Mouse (Mus musculus): ENCODE measurements around the gene Zranb1. TPM values are rescaled to one million over a fixed set of nuclear protein-coding genes. Genes with fewer than 3 reads are reported as not detected.
A peak's percentile ranks its signal among the peaks of the same experiment; 100 is the strongest.

The Zranb1 gene
- total RNA-seq, 1 experiment from 2014 or later = 65.4 TPM

DNA sequence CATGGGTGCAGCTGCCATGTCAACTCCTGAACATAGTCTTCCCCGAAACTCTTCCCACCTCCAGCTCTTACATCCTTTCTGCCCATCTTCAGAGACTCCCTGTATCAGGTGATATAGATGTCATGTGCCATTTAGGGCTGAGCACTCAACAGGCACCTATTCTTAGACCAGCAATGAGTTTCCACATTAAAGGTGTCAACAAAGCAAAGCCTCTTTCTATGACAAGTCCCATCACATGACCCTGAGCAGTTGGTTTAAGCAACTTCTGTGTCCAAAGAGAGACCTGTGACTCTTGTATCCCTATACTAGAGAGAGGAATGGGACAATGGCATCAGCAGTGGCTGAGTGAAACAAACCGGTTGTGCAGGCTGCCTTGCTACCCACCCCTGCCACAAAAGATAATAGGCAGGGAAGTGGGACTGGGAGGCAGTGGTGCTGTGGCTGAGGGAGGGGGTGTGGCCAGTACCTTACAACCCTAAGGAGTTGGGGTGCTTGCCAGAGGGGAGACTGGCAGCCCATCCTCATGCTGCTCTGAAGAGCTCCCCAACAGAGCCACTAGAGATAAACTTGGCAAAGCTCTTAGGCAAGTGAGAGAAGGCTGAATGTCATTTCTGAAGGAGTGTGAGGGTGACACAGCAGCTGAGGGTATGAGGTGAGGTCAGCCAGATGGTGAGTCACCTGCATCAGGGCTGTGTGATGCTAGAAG, 30.0 kb upstream of the Zranb1 start:
- no peak for ATAC-seq (replicated peaks in 1 of 2; ENCODE audit: insufficient read depth in 1 of 2, low FRiP score in 2 of 2, low TSS enrichment in 1 of 2, low read depth in 1 of 2, poor library complexity in 2 of 2, severe bottlenecking in 2 of 2)

DNA sequence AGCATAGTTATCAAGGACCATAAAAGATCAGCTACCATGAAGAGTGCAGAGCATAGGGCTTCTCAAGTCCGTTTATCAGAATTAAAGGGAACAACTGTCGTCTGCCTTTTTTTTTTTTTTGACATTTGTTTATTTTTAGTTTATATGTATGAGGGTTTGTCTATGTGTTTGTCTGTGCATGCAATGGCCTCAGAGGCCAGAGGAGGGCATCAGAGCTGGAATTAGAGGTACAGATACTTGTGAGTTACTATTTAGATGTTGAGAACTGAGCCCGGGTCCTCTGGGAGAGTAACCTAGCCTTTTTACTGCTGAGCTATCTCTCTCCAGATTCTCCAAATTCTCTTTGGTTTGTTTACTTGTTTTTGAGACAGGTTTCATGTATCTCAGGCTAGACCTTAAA, 27.1 kb upstream of the Zranb1 start:
- no peak for ATAC-seq (replicated peaks in 1 of 2; ENCODE audit: insufficient read depth in 1 of 2, low FRiP score in 2 of 2, low TSS enrichment in 1 of 2, low read depth in 1 of 2, poor library complexity in 2 of 2, severe bottlenecking in 2 of 2)

DNA sequence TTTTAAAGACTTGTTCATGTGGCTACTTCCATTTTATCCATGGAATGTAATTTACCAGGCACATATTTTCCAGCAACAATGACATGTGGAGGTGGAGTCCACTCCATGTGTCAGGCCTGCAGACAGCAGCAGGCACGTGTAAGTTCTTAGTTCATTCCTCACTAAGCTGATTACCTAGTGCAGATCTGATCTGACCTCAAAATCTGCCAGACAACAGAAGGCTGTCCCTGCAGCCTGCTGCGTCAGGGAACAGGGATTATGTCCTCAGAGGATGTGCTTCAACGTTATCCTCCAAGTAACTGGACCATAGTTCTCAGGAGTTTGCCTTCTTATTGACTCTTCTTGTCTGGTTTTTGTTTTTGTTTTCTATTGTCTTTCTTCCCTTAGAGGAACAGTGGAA, 9.0 kb upstream of the Zranb1 start:
- ATAC-seq (replicated peaks in 1 of 2; ENCODE audit: insufficient read depth in 1 of 2, low FRiP score in 2 of 2, low TSS enrichment in 1 of 2, low read depth in 1 of 2, poor library complexity in 2 of 2, severe bottlenecking in 2 of 2) = no peak

DNA sequence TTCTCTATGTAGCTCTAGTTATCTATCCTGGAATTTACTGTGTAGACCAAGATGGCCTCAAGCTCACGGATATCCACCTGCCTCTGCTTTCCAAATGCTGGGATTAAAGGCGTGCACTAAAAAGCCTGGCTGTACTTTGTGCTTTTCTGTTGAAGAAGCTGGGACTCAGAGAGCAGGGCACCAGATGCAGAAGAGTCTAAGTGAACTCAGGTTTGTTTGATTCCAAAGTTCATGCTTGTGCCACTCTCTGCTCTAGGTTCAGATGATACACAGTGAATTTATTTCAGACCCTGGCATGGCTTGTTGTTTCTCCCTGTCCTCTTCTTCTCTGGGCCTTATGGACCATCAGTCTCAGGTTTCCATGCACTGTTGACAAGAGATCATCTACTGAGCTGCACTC, 5.7 kb upstream of the Zranb1 start:
- ATAC-seq (replicated peaks in 1 of 2; ENCODE audit: insufficient read depth in 1 of 2, low FRiP score in 2 of 2, low TSS enrichment in 1 of 2, low read depth in 1 of 2, poor library complexity in 2 of 2, severe bottlenecking in 2 of 2) = no peak

DNA sequence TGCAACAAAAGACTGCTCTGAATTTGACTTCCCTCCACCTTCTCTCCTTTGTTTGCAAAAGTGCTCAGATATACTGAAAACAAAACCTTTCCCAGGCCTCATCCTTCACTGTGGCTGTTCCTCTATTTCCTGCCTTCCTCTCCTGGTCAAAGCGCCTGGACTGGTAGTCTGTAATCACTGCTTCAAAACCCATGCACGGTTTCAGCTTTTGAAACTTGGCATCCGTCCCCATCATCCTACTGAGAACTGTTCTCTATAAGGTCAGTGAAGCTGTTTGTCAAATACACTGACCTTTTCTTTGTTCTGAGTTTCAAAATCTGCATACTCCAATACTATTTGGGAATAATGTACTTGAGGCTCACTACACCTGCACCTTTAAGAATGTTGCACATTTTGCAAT, 3.7 kb upstream of the Zranb1 start:
- no peak for ATAC-seq (replicated peaks in 1 of 2; ENCODE audit: insufficient read depth in 1 of 2, low FRiP score in 2 of 2, low TSS enrichment in 1 of 2, low read depth in 1 of 2, poor library complexity in 2 of 2, severe bottlenecking in 2 of 2)

DNA sequence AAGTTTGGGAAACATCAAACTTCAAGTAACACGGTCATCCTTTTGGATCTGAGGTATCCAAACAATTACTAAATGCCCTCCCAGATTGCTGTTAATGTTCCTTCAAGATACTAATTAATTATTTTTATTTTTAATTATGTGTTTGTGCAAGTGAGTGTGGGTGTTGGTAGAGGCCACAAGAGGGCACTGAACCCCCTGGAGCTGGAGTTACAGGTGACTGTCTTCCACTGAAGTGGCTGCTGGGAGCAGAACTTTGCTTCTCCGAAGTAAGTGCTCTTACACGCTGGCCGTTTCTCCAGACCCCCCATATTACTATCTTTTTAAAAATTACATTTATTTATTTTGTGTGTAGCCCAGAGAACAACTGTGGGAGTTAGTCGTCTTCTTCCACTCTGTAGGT, 887 bp upstream of the Zranb1 start:
- ATAC-seq (replicated peaks in 1 of 2; ENCODE audit: insufficient read depth in 1 of 2, low FRiP score in 2 of 2, low TSS enrichment in 1 of 2, low read depth in 1 of 2, poor library complexity in 2 of 2, severe bottlenecking in 2 of 2) = no peak

DNA sequence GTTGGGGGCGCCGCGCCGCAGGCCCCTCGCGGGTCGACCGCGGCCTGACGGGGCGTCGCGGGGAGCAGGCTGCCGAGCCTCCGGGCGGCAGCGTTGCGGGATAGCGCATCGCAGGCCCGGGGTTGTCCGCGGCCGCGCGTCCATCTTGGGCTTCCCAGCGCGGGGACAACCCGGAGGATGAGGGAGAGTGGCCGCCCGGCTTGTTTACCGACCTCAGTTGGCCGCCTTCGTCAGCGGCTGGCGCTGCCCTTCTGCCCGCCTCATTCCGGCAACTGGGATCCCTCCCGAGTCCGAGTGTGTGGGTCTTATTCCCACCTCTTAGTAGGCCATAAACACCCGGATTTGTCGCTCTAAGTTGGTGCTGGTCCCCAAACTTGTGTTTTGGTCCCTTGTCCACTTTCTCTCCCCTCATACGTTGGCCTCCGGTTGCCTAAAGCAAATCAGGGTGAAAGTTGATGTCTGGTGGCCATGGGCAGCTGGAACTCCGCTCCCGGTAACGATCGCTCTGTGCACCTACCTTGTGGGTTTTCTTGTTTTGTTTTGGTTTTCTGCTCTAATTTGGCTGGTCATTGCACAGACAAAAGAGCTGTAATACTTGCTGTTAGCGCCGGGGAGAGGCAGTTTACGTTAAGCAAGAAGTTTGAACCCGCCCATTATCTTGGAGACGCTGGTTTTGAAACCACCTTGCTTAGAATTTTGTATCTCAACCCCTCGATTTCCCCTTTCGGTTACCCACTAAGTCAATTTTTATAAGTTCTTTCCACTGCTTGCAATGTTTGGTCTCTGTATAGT, 814 bp downstream of the Zranb1 start:
- peak; percentile 20 to 25; a peak in 3 of 4 replicates for ATAC-seq (replicated peaks in 1 of 2; ENCODE audit: insufficient read depth in 1 of 2, low FRiP score in 2 of 2, low TSS enrichment in 1 of 2, low read depth in 1 of 2, poor library complexity in 2 of 2, severe bottlenecking in 2 of 2)

DNA sequence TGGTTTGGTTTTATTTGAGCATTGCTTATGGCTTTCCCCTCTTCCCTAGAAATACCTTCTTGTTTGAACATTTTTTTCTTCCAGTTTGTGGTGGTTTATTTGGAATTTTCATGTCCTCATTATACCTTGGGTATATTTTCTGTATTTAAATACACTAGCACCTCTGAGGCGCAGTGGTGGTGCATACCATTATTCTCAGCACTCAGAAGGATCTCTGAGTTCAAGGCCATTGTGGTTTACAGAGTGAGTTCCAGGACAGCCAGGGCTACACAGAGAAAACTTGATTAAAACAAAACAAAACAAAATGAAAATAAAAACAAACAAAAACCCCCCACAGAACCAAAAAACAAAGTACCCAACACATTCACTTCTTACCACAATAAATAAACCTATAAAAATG, 2.4 kb downstream of the Zranb1 start:
- no peak for ATAC-seq (replicated peaks in 1 of 2; ENCODE audit: insufficient read depth in 1 of 2, low FRiP score in 2 of 2, low TSS enrichment in 1 of 2, low read depth in 1 of 2, poor library complexity in 2 of 2, severe bottlenecking in 2 of 2)

DNA sequence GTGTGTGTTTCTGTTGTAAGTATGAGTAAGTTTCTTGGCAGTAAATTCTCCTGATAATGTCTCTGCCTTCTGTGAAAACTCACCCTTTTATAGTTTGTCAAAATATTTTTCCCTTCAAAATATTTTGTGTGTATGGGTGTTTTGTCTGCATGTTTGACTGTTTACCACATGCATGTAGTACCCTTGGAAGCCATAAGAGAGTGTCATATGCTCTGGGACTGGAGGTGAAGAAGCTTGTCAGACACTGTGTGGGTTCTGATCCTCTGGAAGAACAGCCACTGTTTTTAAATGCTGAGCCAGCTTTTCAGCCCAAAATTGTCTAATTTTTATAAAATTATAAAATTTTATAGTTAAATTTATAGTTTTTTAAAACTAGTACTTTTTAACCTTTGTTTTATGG, 3.8 kb downstream of the Zranb1 start:
- ATAC-seq (replicated peaks in 1 of 2; ENCODE audit: insufficient read depth in 1 of 2, low FRiP score in 2 of 2, low TSS enrichment in 1 of 2, low read depth in 1 of 2, poor library complexity in 2 of 2, severe bottlenecking in 2 of 2) = no peak

DNA sequence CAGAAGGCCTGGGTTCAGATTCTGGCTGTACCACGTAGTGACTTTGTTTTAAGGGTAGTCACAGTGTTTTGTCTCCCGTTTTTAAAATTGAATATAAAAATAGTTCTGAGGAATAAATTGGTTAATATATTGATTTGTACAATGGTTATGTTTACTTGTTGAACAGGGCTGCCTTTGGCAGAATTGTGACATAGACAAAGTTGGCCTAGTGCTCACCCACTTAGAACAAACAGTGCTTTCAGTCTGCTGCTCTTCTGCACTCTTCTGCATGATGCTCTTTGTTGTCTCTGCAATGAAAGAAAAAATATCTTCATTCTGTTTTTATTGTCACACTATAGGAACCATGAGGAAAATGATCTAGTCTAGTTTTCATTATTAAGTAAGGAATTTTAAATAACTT, 8.2 kb downstream of the Zranb1 start:
- ATAC-seq (replicated peaks in 1 of 2; ENCODE audit: insufficient read depth in 1 of 2, low FRiP score in 2 of 2, low TSS enrichment in 1 of 2, low read depth in 1 of 2, poor library complexity in 2 of 2, severe bottlenecking in 2 of 2) = no peak

DNA sequence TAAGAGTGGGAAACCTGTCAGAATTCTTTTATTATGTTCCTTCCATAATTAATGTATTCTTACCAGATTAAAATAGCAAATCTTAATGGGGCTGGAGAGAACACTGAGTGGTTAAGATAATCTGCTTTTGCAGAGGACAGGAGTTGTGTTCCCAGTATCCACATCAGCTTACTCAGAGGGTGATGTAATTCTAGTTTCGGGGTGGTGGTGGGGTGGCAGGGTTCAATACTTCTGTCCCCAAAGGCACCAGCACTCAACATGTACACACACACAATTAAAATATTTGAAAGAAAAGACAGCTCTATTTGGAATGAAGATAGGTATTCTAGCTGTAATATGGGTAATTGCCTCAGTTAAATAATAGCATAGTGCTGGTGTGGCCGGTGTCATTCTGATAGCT, 9.6 kb downstream of the Zranb1 start:
- no peak for ATAC-seq (replicated peaks in 1 of 2; ENCODE audit: insufficient read depth in 1 of 2, low FRiP score in 2 of 2, low TSS enrichment in 1 of 2, low read depth in 1 of 2, poor library complexity in 2 of 2, severe bottlenecking in 2 of 2)

DNA sequence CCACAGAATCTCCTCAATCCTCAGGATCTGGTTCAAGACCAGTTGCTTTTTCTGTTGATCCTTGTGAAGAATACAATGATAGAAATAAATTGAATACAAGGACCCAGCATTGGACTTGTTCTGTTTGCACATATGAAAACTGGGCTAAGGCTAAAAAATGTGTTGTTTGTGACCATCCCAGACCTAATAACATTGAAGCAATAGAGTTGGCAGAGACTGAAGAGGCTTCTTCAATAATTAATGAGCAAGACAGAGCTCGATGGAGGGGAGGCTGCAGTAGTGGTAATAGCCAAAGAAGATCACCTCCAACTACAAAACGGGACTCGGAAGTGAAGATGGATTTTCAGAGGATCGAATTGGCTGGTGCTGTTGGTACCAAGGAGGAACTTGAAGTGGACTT, 19.0 kb downstream of the Zranb1 start:
- ATAC-seq (replicated peaks in 1 of 2; ENCODE audit: insufficient read depth in 1 of 2, low FRiP score in 2 of 2, low TSS enrichment in 1 of 2, low read depth in 1 of 2, poor library complexity in 2 of 2, severe bottlenecking in 2 of 2) = no peak

DNA sequence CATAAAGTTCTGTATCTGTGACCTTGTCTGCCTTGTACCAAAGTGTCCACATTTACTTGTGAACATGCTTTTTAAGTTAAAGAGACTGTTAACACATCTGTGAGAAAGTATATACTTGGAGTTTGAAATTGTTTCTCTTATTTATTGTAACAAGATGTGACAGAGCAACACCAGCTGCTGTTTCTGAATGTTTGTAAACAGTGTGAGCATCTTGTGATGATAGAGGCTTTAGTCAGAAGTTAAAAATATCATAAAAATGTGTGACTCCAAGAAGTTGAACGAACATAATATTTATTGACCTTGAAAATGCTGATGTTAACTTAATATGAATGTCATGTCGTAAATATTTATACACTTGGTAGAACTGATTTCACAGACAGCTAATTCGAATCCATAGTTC, 19.7 kb downstream of the Zranb1 start:
- no peak for ATAC-seq (replicated peaks in 1 of 2; ENCODE audit: insufficient read depth in 1 of 2, low FRiP score in 2 of 2, low TSS enrichment in 1 of 2, low read depth in 1 of 2, poor library complexity in 2 of 2, severe bottlenecking in 2 of 2)

DNA sequence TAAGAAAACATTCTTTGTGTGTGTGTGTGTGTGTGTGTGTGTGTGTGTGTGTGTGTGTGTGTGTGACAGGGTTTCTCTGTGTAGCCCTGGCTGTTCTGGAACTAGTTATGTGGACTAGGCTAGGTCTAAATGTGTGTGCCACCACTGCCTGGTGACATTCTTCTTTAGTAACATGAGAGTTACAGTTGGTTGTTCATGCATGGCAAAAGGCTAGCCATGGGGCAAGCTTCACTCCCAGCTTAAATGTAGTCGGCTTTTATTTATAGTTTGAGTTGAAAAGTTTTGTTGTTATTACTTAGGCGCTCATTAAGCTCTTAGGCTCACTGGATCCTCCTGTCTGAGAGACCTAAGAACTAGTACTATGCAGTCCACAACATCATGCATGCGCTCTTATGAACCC, 33.5 kb downstream of the Zranb1 start:
- ATAC-seq (replicated peaks in 1 of 2; ENCODE audit: insufficient read depth in 1 of 2, low FRiP score in 2 of 2, low TSS enrichment in 1 of 2, low read depth in 1 of 2, poor library complexity in 2 of 2, severe bottlenecking in 2 of 2) = no peak

DNA sequence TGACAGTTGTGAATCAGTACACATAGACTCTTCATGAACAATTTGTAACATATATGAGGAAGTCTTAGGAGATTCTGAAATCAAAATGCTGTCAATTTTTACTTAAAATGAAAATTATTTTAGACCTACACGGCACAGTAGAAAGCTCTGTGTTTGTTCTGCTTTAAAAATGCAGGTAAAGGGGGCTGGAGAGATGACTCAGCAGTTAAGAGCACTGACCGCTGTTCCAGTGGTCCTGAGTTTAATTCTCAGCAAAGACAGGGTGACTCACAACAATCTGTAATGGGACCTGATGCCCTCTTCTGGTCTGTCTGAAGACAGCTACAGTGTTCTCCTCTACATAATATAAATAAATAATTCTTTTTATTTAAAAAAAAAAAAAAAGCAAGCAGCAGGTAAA, 34.8 kb downstream of the Zranb1 start:
- ATAC-seq (replicated peaks in 1 of 2; ENCODE audit: insufficient read depth in 1 of 2, low FRiP score in 2 of 2, low TSS enrichment in 1 of 2, low read depth in 1 of 2, poor library complexity in 2 of 2, severe bottlenecking in 2 of 2) = no peak

DNA sequence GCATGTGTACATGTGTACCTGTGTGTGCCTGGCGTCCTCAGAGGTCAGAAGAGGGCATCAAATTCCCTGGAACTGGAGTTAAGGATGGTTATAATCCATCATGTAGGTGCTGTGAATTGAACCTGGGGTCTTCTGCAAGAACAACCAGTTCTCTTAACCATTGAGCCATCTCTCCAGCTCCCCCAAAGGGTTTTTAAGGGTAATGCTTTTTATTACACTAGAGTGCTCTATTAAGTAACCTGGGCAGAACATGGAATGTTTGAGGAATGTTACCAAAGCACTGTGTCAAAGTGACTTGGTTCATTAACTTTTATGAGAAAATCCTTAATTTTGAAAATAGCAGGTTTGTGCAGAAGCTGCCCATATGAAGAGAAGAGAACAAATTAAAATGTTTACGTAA, 41.1 kb downstream of the Zranb1 start:
- no peak for ATAC-seq (replicated peaks in 1 of 2; ENCODE audit: insufficient read depth in 1 of 2, low FRiP score in 2 of 2, low TSS enrichment in 1 of 2, low read depth in 1 of 2, poor library complexity in 2 of 2, severe bottlenecking in 2 of 2)

DNA sequence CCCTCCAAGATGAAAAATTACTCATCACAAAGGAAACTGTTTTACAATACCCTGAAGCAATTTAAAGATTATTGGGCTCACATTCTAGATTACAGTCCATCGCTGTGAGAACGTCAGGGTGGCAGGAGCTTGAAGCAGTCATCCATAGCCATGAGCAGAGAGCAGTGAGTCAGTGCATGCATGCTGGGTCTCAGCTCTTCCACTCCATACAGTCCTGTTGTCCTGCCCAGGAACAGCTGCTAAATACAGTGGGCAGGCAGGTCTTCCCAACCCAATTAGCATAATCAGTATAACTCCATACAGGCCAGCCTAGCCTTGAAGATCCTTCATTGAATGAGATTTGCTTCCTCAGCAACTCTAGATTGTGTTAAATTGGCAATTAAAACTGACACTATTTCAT, 45.1 kb downstream of the Zranb1 start:
- no peak for ATAC-seq (replicated peaks in 1 of 2; ENCODE audit: insufficient read depth in 1 of 2, low FRiP score in 2 of 2, low TSS enrichment in 1 of 2, low read depth in 1 of 2, poor library complexity in 2 of 2, severe bottlenecking in 2 of 2)

DNA sequence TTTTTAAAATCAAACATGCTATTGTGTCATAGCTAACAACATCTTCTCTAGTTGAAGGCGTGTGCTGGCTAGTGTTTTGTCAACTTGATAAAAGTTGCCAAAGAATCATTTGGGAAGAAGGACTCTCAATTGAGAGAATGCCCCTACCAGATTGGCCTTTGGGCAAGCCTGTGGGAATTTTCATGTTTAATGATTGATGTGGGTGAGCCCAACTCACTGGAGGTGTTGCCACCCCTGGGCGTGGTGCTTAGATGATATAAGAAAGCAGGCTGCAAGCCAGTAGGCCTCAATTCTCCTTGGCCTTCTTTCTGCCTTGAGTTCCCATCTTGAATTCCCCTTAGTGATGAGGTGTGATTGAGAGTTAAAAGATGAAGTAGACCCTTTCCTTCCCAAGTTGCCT, 47.0 kb downstream of the Zranb1 start:
- ATAC-seq (replicated peaks in 1 of 2; ENCODE audit: insufficient read depth in 1 of 2, low FRiP score in 2 of 2, low TSS enrichment in 1 of 2, low read depth in 1 of 2, poor library complexity in 2 of 2, severe bottlenecking in 2 of 2) = no peak

DNA sequence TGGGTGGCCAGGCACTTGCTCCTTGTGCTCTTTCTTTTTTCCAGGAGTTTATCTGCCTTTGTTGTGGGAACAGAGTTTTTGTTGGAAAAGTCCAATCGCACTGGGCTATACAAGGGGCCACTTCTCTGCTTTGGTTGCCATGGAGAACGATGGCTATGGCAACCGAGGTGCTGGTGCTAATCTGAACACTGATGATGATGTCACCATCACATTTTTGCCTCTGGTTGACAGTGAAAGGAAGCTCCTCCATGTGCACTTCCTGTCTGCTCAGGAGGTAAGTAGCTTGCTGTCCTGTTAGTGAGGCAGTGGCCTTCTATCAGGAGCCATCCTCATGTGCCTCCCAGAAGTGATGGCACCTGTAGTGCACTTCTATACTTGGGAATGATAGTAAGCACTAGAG, 51.7 kb downstream of the Zranb1 start:
- ATAC-seq (replicated peaks in 1 of 2; ENCODE audit: insufficient read depth in 1 of 2, low FRiP score in 2 of 2, low TSS enrichment in 1 of 2, low read depth in 1 of 2, poor library complexity in 2 of 2, severe bottlenecking in 2 of 2) = no peak

All from hematopoietic stem cell, adult 5-6 weeks (primary cell).